Mouse (Mus musculus): ENCODE measurements at regions not wholly inside any gene's neighbourhood (a gene's known extent, or its start where the extent isn't known, plus 50 kb on each side); places are given as distances from the start of the nearest gene placed in this dataset.

GRCm38 (mm10) chr12:112295337-112295941, 149.4 kb downstream of the Kif26a start:
- no peak for TF ChIP-seq CTCF (IDR thresholded peaks at IDR 0.05; ENCODE audit: extremely low read depth, insufficient read length, insufficient replicate concordance, low read depth, low read length)
- no peak for TF ChIP-seq POLR2A (IDR thresholded peaks at IDR 0.05; ENCODE audit: low read depth, low read length)
